Mouse (Mus musculus): ENCODE measurements at regions not wholly inside any gene's neighbourhood (a gene's known extent, or its start where the extent isn't known, plus 50 kb on each side); places are given as distances from the start of the nearest gene placed in this dataset.
"Not testable (repeated sequence)": the region's sequence is repeated elsewhere in the genome, so short reads cannot be mapped to it uniquely, and the experiment has no call there.

DNA sequence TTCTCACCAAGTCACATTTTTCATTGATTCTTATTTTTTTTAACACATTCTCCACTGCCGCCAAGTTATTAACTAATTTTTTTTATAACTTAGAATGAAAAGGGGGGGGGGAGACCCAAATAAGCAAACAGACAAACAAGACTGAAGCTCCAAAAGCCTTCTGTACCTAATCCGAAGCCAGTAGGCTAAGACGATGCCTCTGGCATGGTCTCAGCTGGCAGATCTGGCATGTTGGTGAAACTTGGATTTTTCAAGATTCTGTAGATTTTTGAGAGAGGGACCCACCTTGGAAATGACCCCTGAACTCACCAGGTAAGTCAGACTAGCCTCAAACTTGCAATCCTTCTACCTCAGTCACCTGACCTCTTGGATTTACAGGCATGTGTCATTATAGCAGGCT lies 208.7 kb downstream of the Cd47 start:
- in situ Hi-C loops (cut with MboI, MseI): no loop called here

DNA sequence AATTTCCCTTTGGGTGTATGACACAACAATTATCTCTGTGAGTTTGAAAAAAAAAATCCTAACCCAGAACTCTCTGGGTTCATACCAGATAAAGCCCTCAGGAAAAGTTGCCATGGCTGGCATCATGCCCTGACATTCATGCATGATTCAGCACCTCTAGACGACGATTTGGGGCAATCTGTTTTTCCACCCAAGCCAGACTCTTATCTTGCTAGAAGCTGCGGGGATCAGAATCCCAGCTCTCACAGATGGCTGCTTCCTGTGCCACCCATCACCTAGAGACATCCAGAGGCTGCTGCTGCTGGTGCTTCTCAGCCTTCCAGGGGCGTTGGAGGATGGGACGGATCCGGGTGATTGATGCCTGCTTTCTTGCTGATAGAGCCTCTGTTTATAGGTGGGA lies 209.2 kb downstream of the Cd47 start:
- in situ Hi-C loops (cut with MboI, MseI): no loop called here

DNA sequence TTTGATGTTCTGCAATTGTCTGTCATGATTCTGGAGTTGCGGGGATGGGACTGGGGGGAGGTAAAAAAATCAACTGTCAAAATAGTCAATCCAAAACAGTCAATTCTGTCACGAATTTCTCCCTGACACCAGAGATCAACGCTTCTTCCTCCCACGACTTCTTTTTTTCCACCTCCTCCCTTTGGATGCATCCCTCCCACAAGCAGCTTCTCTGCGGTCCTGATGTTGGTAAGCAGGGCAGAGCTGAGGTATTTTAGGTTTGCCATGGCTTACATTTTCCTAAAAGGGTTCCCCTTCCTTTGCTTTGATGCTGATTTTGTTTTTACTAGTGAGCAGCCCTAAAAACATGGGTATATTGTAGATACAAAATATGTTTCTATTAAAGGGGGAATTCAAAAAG lies 209.7 kb downstream of the Cd47 start:
- in situ Hi-C loops (cut with MboI, MseI): no loop called here

DNA sequence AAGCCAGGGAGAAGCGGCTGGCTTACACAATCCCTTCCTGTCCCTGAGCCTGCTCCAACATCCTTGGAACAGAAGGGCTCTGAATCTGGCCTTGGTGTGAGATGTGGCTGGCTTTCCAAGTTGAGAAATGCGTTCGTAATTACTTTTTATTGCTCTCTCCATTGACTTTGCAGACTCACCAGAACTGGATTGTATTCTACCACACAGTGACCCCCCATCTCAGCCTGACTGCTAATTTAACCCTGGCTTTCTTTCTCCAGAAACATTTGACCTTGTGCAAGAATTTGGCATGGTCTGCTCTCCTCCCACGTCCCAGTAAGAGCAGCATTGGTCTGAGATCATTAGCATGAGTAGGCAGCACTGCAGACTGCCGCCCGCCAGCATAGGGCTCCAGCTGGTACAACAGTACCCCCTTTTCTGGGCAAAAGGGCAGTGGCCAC lies 210.2 kb downstream of the Cd47 start:
- in situ Hi-C loops (cut with MboI, MseI): no loop called here

DNA sequence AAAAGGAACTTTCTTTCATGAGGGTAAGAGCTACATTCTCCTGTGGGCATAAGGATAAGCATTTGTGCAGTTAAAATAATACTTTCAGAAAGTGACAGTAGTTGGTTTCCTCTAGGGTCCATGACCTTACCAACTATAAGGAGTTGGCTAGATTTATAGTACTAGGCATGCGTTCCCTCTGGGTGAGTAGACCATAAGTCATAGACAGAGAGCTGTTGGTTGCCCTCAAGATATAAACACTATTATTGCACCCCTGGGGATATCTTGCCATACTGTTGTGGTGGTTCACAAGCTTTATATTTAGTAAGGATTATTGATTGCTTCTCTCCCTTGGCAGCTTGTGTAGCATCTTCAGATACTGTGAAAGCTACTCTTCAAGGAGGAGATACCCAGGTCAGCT lies 223.6 kb downstream of the Cd47 start:
- in situ Hi-C loops (cut with MboI, MseI): no loop called here

DNA sequence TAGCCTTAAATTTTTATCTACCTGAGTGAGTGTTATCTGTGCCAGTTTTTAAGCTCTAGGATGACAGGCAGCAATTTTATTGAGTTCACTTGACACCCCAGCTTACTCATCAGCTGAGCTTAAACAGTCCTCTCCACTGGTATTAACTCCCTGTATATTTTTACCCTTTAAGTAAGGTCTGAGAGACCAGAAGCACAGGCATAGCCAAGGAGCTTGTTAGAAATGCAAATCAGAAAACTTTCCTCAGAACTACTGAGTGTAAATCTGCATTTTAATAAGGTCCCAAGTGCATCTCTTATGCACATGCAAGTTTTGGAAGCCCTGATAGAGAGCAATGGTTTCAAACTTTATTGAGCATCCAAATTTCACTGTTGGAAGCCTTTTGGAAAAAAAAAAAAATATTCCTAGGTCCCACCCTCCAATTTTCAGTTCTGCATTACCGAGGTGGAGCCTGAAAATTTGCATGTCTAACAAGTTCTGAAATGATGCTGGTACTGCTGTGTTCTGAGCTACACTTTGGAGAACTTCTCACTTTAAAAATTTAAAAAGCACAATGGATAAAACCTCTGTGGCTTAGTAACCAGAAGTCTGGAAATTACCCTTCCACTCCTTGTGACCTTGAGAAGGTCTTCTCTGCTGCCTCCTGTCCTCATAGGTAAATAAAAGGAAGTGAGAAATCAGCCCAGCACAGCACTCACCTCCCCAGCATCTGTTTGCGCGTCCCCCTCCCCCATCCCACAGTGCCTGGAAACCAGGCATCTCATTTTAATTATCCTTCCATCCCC lies 226.0 kb downstream of the Cd47 start:
- in situ Hi-C loops (cut with MboI, MseI): loop anchor here in 1 of 2 experiments (5.0 kb wide), 1 partner anchor 41 kb away; no protein-coding TSS in a partner anchor

DNA sequence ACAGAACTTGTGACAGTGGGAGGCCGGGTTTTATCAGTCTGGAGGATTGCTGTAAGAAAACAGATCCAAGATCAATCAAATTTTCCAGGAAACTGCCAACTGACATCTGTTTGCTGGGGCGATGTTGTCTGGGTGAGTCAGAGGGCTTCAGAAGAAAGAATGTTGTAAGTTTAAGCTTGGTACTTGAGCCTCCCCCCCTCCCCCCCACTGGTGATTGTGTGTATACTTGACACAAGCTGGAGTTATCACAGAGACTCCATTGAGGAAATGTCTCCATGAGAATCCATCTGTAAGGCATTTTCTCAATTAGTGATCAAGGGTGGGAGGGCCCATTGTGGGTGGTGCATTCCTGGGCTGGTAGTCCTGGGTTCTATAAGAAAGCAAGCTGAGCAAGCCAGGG lies 226.9 kb downstream of the Cd47 start:
- in situ Hi-C loops (cut with MboI, MseI): loop anchor here in 1 of 2 experiments (5.0 kb wide), 1 partner anchor 40 kb away; no protein-coding TSS in a partner anchor

DNA sequence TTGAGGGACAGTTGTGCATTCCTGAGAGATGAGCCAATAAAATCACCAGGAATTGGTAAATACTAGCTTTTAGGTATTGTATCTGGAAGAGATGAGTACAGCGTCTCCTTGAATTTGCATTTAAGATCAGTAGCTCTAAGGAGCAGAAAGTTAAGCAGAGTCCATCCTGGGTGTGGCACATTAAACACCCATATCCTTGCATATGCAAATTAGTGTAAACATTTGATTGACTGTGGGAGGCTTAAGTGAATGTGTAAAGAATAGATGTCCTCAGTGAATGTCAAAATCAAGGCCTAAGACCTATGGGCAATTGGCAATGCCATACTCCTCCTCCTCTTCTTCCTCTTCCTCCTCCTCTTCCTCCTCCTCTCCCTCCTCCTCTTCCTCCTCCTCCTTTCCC lies 229.4 kb downstream of the Cd47 start:
- in situ Hi-C loops (cut with MboI, MseI): loop anchor here in 1 of 2 experiments (5.0 kb wide), 1 partner anchor 38 kb away; no protein-coding TSS in a partner anchor

DNA sequence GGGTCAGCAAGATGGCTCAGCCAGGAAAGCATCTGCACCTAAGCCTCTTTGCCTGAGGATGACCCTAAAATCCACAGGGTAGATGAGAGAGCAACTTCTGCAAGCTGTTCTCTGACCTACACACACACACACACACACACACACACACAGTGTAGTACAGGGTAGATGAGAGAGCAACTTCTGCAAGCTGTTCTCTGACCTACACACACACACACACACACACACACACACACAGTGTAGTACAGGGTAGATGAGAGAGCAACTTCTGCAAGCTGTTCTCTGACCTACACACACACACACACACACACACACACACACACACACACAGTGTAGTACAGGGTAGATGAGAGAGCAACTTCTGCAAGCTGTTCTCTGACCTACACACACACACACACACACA lies 230.0 kb downstream of the Cd47 start:
- in situ Hi-C loops (cut with MboI, MseI): not testable (repeated sequence)

DNA sequence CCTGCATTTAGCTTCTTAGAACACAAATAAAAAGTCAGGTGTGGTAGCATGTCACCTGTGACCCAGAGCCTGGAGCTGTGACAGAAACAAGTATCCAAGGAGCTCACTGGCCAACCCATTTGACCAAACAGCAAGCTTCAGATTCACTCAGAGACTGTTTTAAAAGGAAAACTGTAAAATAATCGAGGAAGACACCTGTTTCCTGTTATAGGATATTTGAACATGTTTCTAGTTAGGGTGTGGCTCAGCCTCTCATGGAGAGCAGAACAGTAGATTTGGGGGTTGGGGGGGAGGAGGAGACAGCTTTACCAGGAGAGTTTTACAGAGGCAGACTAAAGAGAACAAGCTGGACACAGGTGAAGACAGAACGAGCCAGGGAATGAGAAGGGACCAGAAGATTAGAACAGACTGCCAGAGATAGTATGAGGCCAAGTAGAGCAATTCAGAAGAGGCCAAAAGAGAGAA lies 230.6 kb downstream of the Cd47 start:
- in situ Hi-C loops (cut with MboI, MseI): no loop called here

DNA sequence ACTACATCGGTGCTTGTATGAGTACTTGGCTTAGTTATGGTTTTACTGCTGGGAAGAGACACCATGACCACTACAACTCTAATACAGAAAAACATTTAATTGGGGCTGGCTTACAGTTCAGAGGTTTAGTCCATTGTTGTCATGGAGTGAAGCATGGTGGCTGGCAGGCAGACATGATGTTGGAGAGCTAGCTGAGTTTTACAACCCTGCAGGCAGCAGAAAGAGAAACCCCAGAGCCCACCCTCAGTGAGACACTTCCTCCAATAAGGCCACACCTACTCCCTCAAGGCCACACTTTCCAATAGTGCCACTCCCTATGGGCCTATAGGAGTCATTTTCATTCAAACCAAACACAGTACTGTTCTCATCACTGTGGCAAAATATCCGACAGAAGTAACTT lies 232.5 kb downstream of the Cd47 start:
- in situ Hi-C loops (cut with MboI, MseI): no loop called here

DNA sequence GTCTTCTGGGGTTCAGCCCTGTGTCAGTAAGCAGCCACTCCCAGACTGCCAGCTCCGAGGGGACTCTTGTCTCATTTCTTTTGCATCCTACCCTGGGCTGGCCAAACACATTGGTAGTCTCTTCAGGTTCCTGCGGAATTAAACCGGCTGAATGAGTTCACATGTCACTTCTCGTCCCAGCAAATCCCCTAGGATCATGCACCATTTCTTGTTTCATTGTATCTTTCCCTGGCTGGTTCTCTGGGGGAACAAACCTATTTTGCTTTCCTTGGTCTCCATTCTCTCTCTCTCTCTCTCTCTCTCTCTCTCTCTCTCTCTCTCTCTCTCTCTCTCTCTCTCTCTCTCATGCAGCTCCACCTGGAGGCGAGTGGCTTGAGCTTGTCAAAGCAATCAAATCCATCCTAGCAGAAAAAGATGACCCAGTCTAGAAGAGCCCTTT lies 236.0 kb downstream of the Cd47 start:
- in situ Hi-C loops (cut with MboI, MseI): no loop called here

DNA sequence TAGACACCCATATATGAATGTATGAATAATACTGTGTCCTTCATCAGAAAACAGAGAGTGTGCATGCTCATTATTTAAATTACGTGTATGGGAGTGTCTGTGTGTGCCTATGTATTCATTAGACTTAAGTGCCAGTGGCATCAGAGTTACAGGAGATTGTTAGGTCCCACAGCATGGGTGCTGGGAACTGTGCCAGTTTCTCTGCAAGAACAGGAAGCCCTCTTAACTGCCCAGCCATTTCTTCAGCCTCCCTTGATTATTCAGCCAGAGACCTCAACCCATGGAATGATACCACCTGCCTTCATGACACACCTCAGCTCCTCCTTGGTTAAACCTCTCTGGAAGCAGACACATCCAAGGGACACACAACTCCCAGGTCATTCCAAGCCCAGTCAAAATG lies 243.8 kb downstream of the Cd47 start:
- in situ Hi-C loops (cut with MboI, MseI): loop anchor here in 1 of 2 experiments (5.0 kb wide), 1 partner anchor 117 kb away; no protein-coding TSS in a partner anchor

DNA sequence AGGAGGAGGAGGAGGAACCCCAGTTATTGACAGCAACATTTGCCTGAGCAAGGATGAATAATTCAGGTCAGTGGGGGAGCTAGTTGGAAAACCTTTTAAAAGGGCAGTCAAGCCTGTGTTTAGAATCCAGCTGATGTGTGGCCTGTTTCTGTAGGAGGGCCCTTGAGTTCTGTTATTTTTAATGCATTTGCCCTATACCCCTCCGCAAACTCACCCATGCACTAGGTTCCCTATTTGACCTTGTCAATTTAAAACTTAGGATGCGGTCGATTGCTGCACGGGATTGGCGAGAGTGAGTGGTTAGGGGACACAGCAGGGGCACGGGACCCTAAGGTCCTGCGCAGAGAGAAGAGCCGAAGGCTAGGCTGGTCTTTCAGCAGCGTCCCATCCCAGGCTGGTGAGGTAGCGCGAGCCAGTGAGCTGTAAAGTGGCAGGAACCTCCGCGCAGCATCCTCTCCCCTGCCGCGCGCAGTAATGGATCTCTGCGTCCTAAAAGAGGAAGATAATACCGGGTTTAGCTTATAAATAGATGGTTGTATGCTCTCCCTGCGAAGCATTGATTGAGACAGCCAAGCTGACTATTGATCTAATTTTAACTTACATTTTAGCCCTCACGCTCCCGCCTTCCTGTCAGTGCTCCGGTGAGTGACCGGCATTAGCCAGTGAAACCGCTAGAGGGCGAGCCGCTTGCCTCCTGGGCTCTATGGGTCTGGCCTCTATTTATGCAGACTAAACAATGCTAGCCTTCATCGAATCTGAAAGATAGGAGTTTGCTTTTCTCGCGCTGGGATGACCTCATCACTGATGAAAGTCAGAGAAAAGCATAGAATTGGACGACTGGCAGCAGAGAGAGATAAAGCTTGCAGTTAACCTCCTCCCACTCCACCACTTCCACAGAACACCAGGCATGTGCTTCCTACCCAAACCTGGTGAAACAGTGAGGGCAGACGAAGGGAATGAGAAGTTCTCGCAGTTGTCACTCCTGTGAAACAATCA lies 245.5 kb downstream of the Cd47 start:
- in situ Hi-C loops (cut with MboI, MseI): loop anchor here in 1 of 2 experiments (5.0 kb wide), 1 partner anchor 139 kb away; no protein-coding TSS in a partner anchor

DNA sequence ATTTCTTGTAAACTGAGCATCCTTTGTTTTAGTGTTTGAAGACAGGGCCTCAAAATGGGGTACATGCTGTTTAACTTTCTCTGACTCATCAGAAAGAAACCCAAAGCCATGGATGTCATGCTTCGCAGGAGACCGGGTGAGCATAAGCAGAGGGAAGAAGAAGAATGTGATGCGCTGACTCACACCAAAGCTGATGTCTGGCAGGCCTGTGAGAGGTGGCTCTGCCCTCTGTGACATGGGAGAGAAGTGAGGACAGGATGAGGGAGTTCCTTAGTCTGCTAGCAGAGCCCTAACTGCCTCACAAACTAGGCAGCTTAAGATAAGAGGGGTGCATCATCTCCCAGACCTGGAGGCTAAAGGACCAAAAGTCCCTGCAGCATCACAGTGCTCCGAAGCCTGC lies 263.2 kb downstream of the Cd47 start:
- in situ Hi-C loops (cut with MboI, MseI): loop anchor here in 1 of 2 experiments (5.0 kb wide), 1 partner anchor 669 kb away; no protein-coding TSS in a partner anchor

DNA sequence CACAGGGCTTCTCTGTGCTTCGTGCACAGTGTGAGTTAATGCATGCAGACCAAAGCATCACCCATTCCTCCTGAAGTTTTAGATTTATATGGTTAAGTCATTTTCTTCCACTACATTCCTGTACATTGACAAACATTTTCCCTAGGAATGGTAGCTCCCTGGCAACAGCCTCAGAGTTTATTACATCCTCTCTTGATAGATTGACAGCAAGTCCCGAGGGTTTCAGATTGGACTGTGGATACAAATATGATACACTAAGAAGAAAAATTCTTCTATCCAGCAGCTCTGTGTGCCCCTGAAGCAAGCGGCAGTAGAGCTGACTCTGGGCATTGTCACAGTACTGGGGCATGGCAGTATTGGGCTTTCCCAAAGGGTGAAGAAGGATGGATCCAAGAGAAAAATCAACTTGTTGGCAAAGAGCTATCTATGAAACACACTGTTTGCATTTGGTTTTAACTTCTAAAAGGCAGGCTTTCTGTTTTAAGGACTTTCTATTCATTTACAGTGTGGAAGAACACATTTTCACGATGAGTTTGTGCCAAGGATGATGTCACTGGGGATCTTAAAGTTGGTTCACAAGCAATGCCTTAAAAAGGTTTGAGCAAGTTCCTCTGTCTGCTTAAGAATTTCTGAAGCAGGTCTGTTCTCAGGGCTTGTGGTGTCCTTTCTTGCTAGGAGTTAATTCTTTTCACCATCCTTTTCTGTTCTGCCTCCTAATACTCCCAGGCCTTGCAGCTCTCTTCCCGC lies 265.2 kb downstream of the Cd47 start:
- in situ Hi-C loops (cut with MboI, MseI): loop anchor here in 1 of 2 experiments (5.0 kb wide), 1 partner anchor 38 kb away; no protein-coding TSS in a partner anchor

DNA sequence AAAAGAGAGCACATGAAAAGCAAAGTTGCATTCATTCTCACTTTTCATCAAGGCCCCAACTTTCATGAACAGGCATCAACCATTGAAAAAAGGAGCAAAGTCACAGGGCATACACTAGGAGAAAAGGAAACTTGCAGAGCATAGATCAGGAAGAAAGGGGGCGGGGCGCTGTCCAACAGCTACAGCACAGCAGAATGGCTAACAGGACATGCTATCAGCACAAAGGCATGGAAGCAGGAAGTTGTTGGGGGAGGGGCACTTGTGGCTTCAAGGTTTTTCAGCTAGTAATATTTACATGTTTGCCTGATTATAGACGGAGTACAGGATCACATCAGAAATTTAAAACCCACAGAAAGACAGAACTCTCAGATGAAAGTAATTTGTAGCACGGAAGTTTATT lies 268.7 kb downstream of the Cd47 start:
- in situ Hi-C loops (cut with MboI, MseI): loop anchor here in 1 of 2 experiments (5.0 kb wide), 1 partner anchor 42 kb away; no protein-coding TSS in a partner anchor

DNA sequence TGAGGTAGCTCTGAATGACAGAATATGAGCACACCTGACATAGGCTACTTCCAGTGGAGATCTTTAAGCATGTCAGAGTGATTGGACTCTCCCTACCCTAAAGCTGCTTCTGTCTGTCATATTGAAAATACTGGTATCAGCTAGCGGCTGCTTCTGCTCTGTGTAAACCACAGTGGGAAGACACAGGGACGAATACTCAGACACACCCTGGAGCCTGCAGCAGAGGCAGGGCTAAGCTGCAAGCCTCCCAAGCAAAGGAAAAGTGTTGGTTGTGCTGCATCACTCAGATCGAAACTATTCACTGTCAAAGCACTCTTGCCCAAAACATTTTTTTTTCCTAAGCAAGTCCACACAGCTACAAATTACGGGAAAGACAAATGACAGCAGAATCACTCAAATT lies 270.4 kb downstream of the Cd47 start:
- in situ Hi-C loops (cut with MboI, MseI): no loop called here

DNA sequence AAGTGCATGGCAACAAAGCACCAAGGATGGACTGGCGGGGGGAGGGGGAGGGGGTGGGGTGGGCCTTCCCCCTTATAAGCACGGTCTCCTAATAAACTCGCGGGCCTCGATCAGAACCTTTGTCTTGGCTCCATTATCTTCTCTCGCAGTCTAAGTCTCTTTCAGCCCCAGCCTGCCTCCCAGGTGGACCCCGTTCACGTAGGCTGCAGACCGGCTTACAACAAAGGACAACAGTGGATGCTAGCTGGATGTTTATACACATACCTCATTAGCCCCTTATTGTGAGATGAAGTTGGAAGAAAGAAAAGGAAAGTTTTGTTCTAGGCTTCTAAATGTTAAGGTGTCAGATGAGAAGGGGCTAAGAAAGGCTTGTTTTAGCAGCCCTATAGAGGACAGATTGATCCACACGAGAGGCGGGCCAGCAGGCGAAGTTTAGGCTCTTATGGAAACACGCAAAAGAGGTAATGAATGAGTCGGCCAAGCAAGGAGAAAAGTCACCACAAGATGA lies 272.6 kb downstream of the Cd47 start:
- in situ Hi-C loops (cut with MboI, MseI): no loop called here

DNA sequence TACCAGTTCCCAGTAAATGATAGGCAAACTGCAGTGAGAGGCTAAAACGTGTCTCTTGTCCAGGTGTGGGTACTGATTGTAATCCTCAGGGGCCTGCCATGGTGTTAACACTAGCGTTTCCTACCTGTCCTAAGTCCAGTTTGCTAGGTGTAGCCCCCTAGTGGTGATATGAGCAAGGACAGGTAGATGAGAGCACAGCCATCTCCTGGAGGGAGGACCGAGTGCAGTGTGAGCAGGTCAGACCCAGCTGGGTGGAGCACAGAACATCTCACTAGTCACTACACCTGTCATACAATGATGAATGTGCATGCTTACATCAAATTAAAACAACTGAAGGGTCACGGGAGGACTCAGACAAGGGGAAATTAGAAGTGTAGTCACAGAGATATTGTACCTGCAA lies 273.6 kb downstream of the Cd47 start:
- in situ Hi-C loops (cut with MboI, MseI): no loop called here

DNA sequence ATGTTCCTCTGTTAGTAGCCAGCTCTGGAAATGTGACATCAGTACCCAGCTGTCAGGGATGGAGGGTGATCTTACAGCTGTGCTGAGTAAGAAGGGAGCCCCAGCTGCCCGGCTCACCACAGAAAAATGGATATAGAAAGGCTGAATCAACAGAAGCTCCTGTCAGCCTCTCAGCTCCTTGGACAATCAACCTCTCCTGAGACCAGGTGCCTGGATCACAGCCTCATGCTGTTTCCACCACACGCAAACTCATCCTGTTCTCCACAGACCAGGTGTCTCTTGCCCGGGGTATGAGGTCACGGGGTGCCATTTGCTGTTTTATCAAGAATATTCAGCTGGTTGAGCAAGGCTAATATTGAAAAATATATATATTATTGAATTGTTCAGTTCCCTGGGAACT lies 275.3 kb downstream of the Cd47 start:
- in situ Hi-C loops (cut with MboI, MseI): no loop called here
